Mouse (Mus musculus): ENCODE data around the gene Dnah8.
"Not testable (repeated sequence)": the region's sequence is repeated elsewhere in the genome, so short reads cannot be mapped to it uniquely, and the experiment has no call there.

The Dnah8 gene

DNA sequence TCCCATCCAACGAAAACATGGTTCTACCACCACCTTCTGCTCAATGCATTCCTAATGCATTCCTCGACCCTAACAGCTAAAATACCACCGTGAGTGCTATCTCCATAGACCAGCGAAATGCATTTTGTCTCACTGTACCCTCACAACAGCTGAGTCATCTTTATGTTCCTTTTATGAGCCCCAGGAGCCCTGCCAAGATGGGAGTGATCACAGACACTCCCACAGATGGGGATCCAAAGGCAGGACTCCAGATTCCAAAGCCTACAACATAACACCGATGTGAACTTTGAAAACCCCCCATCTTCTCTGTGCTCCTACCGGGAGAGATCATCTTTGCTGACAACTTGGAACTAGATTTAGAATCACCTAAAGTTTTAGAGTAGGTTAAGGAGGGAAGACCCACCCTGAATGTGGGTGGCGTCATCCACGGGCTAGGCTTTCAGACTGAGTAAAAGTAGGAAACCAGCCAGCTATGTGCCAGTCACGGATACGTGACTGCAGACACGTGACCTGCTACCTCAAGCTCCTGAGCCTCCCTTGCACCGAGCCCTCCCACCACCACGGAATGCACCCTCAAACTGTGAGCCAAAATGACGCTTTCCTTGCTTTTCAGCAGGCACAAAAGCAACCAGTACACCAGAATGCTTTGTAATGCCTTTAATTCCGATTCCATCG is 14.7 kb upstream of the Dnah8 start:
- in situ Hi-C loops (cut with MboI, MseI) = no loop called here

- in situ Hi-C loops (cut with MboI, MseI) = no loop called here
Measured at GRCm38 (mm10) chr17:30609980-30610307, 14.2 kb upstream of the Dnah8 start.

DNA sequence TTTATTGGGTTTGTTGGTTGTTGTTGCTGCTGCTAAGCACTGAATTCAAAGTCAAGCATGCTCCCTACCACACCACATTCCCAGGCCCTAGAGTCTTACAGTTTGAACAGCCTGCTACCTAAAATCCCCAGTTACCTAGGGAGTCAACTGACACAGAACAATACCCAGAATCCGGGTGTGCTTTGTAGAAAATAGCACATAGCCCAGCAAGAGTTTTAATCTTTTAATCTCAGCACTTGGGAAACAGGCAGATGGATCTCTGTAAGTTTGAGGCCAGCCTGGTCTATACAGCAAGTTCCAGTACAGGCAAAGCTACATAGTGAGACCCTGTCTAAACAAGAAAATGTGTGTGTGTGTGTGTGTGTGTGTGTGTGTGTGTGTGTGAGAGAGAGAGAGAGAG is 13.4 kb upstream of the Dnah8 start:
- in situ Hi-C loops (cut with MboI, MseI) = no loop called here

- in situ Hi-C loops (cut with MboI, MseI) = no loop called here
Measured at GRCm38 (mm10) chr17:30611221-30612074, 12.7 kb upstream of the Dnah8 start.

DNA sequence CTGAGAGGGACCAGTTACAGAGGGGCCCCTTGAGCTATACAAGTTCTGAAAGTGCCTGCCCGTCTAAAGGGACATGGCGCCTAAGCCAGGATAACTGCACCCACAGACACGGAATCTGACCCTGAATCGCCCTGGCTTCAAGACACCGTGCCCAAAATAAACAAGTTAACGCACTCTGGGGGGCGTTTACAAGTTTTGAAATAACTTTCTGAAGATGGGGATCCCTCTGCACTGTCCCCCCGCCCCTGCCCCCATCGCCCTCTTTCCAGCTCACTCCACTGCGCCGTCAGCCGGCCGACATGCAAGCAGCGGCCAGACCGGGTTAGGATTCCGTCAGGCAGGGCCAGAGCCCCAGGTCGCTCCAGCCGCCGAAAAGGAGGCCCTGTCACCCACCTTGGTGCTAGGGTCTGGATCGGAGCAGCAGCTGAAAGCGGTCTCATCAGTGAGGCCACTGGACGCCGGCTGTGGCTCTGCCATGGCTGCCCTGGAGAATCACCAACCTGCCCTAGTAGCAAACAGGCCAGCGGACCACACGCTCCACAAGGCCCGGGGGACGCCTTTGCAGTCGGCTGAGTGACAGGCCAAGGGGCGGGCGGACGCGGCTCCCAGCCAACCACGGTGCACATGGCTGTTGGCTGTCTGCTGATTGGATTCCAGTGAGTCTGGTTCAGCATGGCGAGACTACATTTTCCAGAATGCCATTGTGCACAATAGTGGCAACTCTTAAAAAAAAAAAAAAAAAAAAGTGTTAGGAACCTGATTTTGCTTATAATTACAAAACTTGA is 11.9 kb upstream of the Dnah8 start:
- in situ Hi-C loops (cut with MboI, MseI) = no loop called here

DNA sequence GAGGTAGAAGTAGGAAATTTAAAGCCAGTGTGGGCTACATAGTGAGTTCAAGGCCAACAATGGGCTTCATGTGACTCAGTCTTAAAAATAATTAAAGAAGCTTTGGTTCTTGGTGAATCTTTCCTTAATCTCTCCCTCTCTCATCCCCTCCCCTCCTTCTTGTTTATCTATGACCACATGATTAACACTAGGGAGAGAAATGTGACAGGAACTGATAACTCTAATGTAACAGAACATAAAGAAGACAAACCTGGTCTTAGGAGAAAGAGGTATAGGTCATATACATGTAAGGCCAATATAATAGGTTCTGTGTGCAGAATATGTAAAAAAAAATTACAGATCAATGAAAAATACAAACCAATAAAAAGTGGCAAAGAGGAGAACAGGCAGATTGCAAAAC is 10.8 kb upstream of the Dnah8 start:
- in situ Hi-C loops (cut with MboI, MseI) = no loop called here

DNA sequence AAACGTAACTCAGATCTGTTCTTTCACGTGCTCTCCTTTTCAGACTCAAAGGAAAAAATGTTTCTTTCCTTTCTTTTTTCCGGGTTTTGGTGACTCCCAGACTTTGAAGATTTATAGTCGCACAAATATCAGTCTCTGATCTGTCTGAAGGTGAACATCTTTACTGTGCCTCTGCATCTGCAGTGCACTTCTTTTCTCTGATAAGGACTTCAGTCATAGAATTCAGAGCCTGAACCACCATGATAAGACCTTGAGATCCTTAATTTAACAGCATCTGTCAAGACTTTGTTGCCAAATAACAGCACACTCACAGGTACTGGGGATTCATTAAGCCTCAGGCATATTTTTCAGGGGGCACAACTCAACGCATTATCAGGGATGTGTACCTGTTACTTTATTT is 8.0 kb upstream of the Dnah8 start:
- in situ Hi-C loops (cut with MboI, MseI) = no loop called here

DNA sequence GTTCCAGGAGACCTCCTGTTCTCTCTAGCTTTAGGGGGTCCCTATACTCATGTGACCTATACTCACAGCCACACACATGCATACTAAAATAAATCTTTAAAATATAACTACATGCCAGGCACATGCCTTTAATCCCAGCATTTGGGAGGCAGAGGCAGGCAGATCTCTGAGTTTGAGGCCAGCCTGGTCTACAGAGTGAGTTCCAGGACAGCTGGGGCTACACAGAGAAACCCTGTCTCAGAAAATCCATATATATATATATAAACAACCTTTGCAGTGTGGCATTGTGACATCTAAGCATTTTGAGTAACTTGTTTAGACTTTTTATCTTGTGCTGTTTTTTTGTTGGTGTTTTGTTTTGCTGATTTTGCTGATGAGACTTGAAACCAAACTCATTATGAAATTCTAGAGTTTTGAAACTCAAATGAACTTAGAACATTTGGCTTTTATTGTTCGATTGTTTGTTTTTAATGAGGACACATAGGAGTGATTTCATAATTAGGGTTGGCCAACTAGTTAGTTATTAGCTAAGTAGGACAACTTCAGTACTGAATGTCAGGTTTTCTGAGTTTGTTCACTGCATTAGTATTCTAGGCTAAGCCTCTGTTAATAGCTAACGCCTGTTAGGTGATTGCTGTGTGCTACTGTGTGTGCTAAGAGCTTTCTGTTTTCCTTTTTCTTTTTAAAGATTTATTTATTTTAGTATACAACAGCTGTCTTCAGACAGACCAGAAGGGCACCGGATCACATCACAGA is 5.8 kb upstream of the Dnah8 start:
- in situ Hi-C loops (cut with MboI, MseI) = no loop called here

DNA sequence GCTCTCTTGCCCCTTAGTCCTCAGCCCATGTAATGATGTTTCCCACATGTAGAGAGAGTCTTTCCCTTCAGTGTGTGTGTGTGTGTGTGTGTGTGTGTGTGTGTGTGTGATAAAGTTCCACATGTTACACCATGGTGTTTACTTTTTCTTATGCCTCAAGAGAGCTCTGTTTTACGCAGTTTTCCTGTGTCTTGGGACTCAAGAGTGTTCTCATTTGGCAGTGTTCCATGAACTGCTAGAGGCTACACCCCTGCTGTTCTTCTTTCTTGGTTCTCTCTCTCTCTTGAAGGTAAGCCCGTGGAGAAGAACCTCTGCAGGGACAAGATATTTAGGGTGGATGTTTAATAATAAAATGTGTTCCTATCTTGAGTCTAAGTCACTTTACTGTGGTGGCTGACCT is 5.0 kb upstream of the Dnah8 start:
- in situ Hi-C loops (cut with MboI, MseI) = no loop called here

DNA sequence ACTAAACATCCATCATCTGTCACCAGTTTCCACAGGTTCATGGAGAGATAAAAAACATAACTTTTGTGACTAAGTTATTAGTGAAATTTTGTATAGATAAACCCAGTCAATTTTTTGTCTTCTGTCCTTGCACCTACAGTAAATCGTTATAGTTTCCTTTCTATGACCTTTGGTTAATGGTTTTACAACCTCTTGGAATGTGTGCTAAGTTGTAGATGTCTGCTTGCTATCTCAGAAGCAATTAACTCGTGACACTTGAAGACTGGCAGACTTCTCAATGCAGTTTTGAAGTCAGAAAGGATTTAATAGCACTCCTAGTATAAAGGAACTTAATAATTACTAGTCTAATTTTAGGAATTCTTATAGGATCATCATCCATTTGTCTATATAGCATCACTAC is 3.6 kb upstream of the Dnah8 start:
- in situ Hi-C loops (cut with MboI, MseI) = no loop called here

DNA sequence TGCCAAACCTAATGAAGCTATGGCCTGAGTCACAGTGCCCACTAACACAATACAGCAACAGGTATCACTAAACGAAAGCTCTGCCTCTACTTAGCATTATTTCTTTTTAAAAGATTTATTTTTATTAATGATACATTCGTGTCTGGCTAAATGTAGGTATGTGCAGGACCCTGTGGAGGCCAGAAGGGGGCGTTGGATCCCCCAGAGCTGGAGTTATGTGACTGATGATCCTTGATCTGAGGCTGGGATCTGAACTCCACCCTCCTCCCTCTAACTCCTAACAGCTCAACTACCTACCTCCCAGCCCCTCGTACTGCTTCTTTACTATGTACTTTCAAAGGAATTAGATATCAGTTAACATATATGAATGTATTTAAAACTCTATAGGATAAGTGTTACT is 2.7 kb upstream of the Dnah8 start:
- in situ Hi-C loops (cut with MboI, MseI) = no loop called here

DNA sequence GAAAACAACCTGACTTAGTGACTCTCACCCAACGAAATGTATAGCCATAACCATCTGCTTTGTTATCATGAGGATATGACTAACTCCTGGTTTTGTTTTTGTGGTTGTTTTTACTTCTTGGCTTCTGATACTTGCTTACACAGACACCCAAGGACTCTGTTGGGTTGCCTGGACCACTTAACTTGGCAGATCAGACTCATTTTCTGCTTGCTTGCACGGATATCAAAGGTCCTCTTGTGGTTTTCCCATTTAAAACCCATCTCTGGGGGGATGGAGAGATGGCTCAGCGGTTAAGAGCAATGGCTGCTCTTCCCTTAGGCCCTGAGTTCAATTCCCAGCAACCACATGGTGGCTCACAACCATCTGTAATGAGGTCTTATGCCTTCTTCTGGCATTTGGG is 954 bp upstream of the Dnah8 start:
- in situ Hi-C loops (cut with MboI, MseI) = no loop called here

DNA sequence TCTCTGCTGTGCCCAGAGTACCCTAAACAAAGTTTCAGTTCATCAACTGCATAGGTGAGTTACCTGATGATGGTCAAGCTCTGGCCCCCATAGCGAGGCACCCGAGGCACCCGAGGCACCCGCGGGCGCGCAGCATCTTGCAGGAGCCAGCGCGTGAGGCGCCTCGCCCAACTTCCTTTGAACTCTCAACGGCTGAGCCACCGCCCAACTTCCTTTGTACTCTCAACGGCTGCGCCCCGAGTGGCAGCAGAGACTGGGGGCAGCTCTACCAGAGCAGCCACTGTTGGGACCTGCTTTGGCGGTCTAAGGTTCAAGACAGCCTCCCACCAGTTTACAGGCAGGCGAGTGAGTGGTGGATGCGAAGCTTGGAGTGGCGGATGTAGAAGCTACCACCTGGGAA is 2.6 kb downstream of the Dnah8 start, which contains the start of gene Glo1:
Gene Glo1 (minus strand): TSS at position 153 of the 400 bp plus-strand sequence.
- in situ Hi-C loops (cut with MboI, MseI) = not testable (repeated sequence)

GRCm38 (mm10) chr17:30635367-30635766 is 11.2 kb downstream of the Dnah8 start:
- in situ Hi-C loops (cut with MboI, MseI) = loop anchor here (10.0 kb wide), 1 partner anchor 1171 kb away; no protein-coding TSS in a partner anchor

DNA sequence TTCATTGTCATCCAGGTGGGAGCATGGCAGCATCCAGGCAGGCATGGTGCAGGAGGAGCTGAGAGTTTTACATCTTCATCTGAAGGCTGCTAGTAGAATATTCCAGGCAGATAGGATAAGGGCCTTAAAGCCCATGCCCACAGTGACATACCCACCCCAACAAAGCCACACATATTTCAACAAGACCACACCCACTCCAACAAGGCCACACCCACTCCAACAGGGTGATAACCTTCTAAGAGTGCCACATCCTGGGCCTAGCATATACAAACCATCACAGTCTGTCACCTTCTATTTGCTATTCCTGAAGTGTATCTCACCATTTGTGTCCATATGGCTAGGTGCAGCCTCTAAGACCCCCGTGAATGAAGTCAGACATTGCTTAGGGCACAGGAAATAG is 13.6 kb downstream of the Dnah8 start:
- in situ Hi-C loops (cut with MboI, MseI) = loop anchor here (10.0 kb wide), 1 partner anchor 1173 kb away; no protein-coding TSS in a partner anchor

- in situ Hi-C loops (cut with MboI, MseI) = loop anchor here (10.0 kb wide), 1 partner anchor 1174 kb away; no protein-coding TSS in a partner anchor
Measured at GRCm38 (mm10) chr17:30638996-30639395, 14.8 kb downstream of the Dnah8 start.

DNA sequence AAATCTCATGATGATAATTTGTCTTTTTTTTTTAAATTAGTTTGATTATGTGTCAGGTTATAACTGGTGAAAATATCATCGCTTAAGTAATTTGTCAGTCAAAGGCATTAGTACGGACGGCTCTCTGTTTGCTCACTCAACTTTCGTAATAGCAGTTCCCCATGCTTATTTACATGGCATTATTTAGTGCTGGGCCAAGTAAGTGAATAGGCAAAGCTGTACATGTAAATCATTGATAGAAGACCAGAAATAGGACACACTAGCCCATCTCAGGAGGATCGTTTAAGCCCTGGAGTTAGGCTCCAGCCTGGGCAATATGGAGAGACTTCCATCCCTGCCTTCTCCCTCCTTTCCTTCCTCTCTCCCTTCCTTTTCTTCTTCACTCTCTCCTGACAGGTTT is 16.7 kb downstream of the Dnah8 start:
- in situ Hi-C loops (cut with MboI, MseI) = no loop called here

DNA sequence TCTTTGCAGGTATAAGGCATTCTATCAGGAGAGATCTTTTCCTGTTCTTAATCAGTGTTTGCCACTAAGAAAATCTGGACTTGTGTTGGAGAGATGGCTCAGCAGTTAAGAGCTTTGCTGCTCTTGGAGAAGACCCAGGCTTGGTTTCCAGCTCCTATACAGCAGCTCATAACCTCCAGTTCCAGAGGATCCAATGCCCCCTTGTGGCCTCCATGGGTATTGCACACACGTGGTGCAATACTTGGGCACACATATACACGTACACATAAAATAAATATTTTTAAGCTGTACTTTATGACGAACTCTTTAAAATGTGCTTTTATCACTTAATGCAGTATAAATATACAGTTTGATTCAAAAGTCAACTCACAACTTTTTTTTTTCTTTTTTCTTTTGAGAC is 24.6 kb downstream of the Dnah8 start:
- in situ Hi-C loops (cut with MboI, MseI) = no loop called here

DNA sequence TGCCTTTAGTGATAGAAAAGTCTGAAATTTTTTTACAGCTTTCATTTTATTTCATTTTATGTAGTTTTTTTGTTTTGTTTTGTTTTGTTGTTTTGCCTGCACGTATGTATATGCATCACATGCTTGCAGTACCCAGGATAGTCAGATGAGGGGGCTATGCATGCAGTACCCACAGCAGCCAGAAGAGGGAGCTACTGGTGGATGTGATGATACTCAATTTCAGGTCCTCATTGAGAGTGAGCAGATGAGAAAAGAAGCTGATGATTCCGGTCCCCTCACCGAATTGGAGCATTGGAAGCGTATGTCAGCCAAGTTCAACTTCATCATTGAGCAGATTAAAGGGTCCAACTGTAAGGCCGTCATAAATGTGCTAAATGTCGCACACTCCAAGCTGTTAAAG is 28.9 kb downstream of the Dnah8 start:
- in situ Hi-C loops (cut with MboI, MseI) = no loop called here

GRCm38 (mm10) chr17:30657530-30658151 is 33.5 kb downstream of the Dnah8 start:
- in situ Hi-C loops (cut with MboI, MseI) = no loop called here

DNA sequence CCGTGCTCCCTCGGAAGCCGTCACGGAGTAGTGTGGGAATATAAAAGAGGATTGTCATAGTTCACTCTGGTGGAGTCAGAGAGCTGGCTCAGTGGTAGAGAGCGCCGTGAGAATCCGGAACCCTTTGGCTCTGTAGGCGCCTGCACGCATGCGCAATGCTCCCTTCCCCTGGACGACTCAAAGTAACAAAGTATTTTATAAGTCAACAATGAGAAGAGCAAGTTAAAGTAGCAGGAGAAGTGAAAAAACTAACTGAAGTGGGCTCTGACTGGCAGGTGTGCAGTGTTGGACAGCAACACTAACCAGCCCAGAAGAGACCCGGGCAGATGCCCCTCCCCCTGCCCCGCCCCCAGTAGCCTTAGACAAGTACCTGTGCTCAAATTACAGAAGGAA is 34.0 kb downstream of the Dnah8 start:
- in situ Hi-C loops (cut with MboI, MseI) = no loop called here

Measured in regulatory T cell (primary cell).